In the genomic region with DNA sequence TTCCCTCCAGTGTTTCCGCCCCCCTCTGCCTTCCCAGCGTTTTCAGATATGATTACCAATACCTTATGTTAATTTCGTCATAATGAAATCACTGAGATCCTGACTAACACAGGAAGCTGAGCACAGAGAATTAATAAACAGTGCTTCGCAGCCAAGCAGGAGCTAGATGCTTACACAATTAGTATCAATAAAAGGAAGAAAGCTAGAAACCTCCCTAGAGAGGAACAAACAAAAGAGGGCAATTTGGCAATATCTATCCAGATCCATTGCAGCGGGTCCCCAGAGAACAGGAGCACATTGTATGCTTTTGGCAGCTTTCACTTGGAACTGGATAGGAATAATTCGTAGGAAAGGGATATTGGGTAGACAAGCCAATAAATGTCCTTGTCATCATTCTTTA, we compare ENCODE assay signal across 34 mouse cellular contexts.
DNase-seq lines count a peak whose midpoint lies in the region; ATAC-seq and TF ChIP-seq lines count a peak whose summit lies in the region.
"Had no signal": no experiment of that assay in that cellular context is flagged by ENCODE, and none has a peak within 500 bp of the region (broad histone marks: within the 10 kb centered on the region; RNA-seq: fewer than 3 reads in every experiment).

No protein-coding gene starts in this region.

- H3K4me3 ChIP-seq in hindbrain, embryonic 13.5 days = no peak overlapping the region
- no peak overlapping the region for H3K4me3 ChIP-seq in hindbrain, embryonic 11.5 days (ENCODE audit: low read depth, low read length)
- no peak overlapping the region for H3K4me3 ChIP-seq in neural tube, embryonic 13.5 days
- no peak overlapping the region for H3K4me3 ChIP-seq in hindbrain, postnatal 0 days (ENCODE audit: low read length)
- H3K4me3 ChIP-seq: embryonic facial prominence, embryonic 12.5 days; forebrain, embryonic 10.5 days; kidney, embryonic 15.5 days; layer of hippocampus, adult 2 months; liver, embryonic 12.5 days; megakaryocyte, embryonic 14.5 days had no signal

- H3K4me1 ChIP-seq in hindbrain, embryonic 13.5 days (replicated peaks) = peaks cover 11% of the 10 kb centered on the region
- no peaks in the 10 kb centered on the region for H3K4me1 ChIP-seq in hindbrain, embryonic 11.5 days (replicated peaks; ENCODE audit: control insufficient read depth, insufficient read depth, low read length)
- 0 out of 2 replicates have a peak, but pooled peaks cover 10% of the 10 kb centered on the region for H3K4me1 ChIP-seq in neural tube, embryonic 13.5 days (replicated peaks)
- 0 out of 2 replicates have a peak, but pooled peaks cover 6% of the 10 kb centered on the region for H3K4me1 ChIP-seq in hindbrain, postnatal 0 days (ENCODE audit: insufficient read depth, low read length)
- H3K4me1 ChIP-seq: embryonic facial prominence, embryonic 12.5 days had no signal

- TF ChIP-seq CTCF in brain, embryonic 14.5 days (IDR thresholded peaks at IDR 0.05; ENCODE audit: borderline replicate concordance, extremely low read depth, insufficient read depth, insufficient read length) = no peak
- no peak for TF ChIP-seq CTCF in hindbrain, postnatal 0 days (IDR thresholded peaks at IDR 0.05; ENCODE audit: low read depth)

- no peak overlapping the region for H3K9ac ChIP-seq in hindbrain, embryonic 13.5 days
- H3K9ac ChIP-seq in hindbrain, embryonic 11.5 days (ENCODE audit: low read depth, low read length) = no peak overlapping the region
- H3K9ac ChIP-seq in neural tube, embryonic 13.5 days = no peak overlapping the region
- H3K9ac ChIP-seq in hindbrain, postnatal 0 days (replicated peaks; ENCODE audit: low read length) = no peak overlapping the region
- H3K9ac ChIP-seq: embryonic facial prominence, embryonic 12.5 days; kidney, embryonic 15.5 days; liver, embryonic 12.5 days; liver, postnatal 0 days had no signal

- TF ChIP-seq POLR2A in brain, embryonic 14.5 days (IDR thresholded peaks at IDR 0.05; ENCODE audit: borderline replicate concordance, extremely low read depth, insufficient read depth, insufficient read length, poor library complexity, severe bottlenecking) = no peak

- ATAC-seq in hindbrain, embryonic 13.5 days (ENCODE audit: low FRiP score) = 0 out of 2 replicates have a peak, but pooled peaks have one; percentile 28
- ATAC-seq in hindbrain, embryonic 11.5 days (ENCODE audit: low FRiP score) = no peak
- ATAC-seq in neural tube, embryonic 13.5 days (ENCODE audit: low read depth) = 0 out of 2 replicates have a peak, but pooled peaks have one; percentile 32
- ATAC-seq in hindbrain, postnatal 0 days = no peak
- ATAC-seq: activated CD4-positive, CD25-positive, alpha-beta regulatory T cell, adult 4 months; CD4-positive, CD25-positive, alpha-beta regulatory T cell, adult 4 months; inflammation-experienced regulatory T-cells, adult 6 months; liver, embryonic 12.5 days; liver, postnatal 0 days had no signal

- intact Hi-C loops in gastrocnemius, postnatal 14 days (cut with DNase I; ENCODE audit: low total_unique reads) = no loop called here

- peak overlapping the region; percentile 30; the same call in 1 of the 2 replicates for H3K27ac ChIP-seq in hindbrain, embryonic 13.5 days
- no peak overlapping the region for H3K27ac ChIP-seq in hindbrain, embryonic 11.5 days (ENCODE audit: low read depth, low read length)
- H3K27ac ChIP-seq in neural tube, embryonic 13.5 days (replicated peaks) = peak overlapping the region; percentile 3; the same call in 1 of the 2 replicates
- H3K27ac ChIP-seq in hindbrain, postnatal 0 days = no peak overlapping the region
- H3K27ac ChIP-seq: embryonic facial prominence, embryonic 12.5 days; forebrain, embryonic 10.5 days; kidney, embryonic 15.5 days; layer of hippocampus, adult 2 months; liver, embryonic 12.5 days had no signal

- no peak for DNase-seq in hindbrain, embryonic 11.5 days (ENCODE audit: low spot score)
- no peak for DNase-seq in neural tube, embryonic 10.5 days (ENCODE audit: extremely low spot score, low spot score)
- DNase-seq in brain, embryonic 14.5 days (ENCODE audit: low read depth) = peak; percentile 69
- DNase-seq in hindbrain, postnatal 0 days (ENCODE audit: low spot score) = peak; percentile 39
- DNase-seq in gastrocnemius, postnatal 14 days = no peak
- no peak for DNase-seq in urinary bladder, adult 2 months (ENCODE audit: low spot score)
- DNase-seq: adrenal gland, adult 2 months; adrenal gland, postnatal 36 days; cerebellum, adult 11 months; cerebellum, adult 9-10 months; cerebellum, postnatal 36 days; gastrocnemius, postnatal 10 days; heart, adult 11 months; heart, postnatal 36 days; kidney, adult 18-20 months; kidney, postnatal 36 days; left cerebral cortex, postnatal 4 days; liver, postnatal 0 days; lung, postnatal 36 days; right cerebral cortex, postnatal 4 days; thymus, adult 2 months; thymus, postnatal 36 days had no signal

- WGBS in hindbrain, embryonic 13.5 days = 44% methylated on average over 6 of the region's 6 CpGs
- 76% methylated on average over 6 of the region's 6 CpGs for WGBS in hindbrain, embryonic 11.5 days
- WGBS in neural tube, embryonic 13.5 days = 45% methylated on average over 6 of the region's 6 CpGs
- 46% methylated on average over 6 of the region's 6 CpGs for whole genome bisulfite sequencing in hindbrain, postnatal 0 days

- H3K27me3 ChIP-seq in hindbrain, embryonic 13.5 days = no peaks in the 10 kb centered on the region
- H3K27me3 ChIP-seq in hindbrain, embryonic 11.5 days (ENCODE audit: control insufficient read depth, insufficient read depth, low read length) = no peaks in the 10 kb centered on the region
- H3K27me3 ChIP-seq in neural tube, embryonic 13.5 days = no peaks in the 10 kb centered on the region
- H3K27me3 ChIP-seq in hindbrain, postnatal 0 days (ENCODE audit: insufficient read depth, low read length) = no peaks in the 10 kb centered on the region
- H3K27me3 ChIP-seq: embryonic facial prominence, embryonic 12.5 days; kidney, embryonic 15.5 days; liver, embryonic 12.5 days had no signal

- no peak overlapping the region for H3K4me2 ChIP-seq in hindbrain, embryonic 13.5 days
- no peak overlapping the region for H3K4me2 ChIP-seq in hindbrain, embryonic 11.5 days (replicated peaks; ENCODE audit: low read depth, low read length)
- 0 out of 2 replicates have a peak overlapping the region, but pooled peaks have one; percentile 2 for H3K4me2 ChIP-seq in neural tube, embryonic 13.5 days
- H3K4me2 ChIP-seq in hindbrain, postnatal 0 days (ENCODE audit: low read depth, low read length) = no peak overlapping the region
- H3K4me2 ChIP-seq: embryonic facial prominence, embryonic 12.5 days; heart, embryonic 11.5 days; kidney, embryonic 15.5 days; liver, embryonic 12.5 days had no signal

- H3K36me3 ChIP-seq in hindbrain, embryonic 13.5 days = no peaks in the 10 kb centered on the region
- no peaks in the 10 kb centered on the region for H3K36me3 ChIP-seq in hindbrain, embryonic 11.5 days (ENCODE audit: control insufficient read depth, insufficient read depth, low read length)
- no peaks in the 10 kb centered on the region for H3K36me3 ChIP-seq in neural tube, embryonic 13.5 days
- no peaks in the 10 kb centered on the region for H3K36me3 ChIP-seq in hindbrain, postnatal 0 days (ENCODE audit: insufficient read depth, low read length)
- H3K36me3 ChIP-seq: embryonic facial prominence, embryonic 12.5 days; forebrain, embryonic 10.5 days; kidney, embryonic 15.5 days; liver, embryonic 12.5 days had no signal

- no peaks in the 10 kb centered on the region for H3K9me3 ChIP-seq in hindbrain, embryonic 13.5 days
- no peaks in the 10 kb centered on the region for H3K9me3 ChIP-seq in hindbrain, embryonic 11.5 days (ENCODE audit: control insufficient read depth, low read length)
- H3K9me3 ChIP-seq in neural tube, embryonic 13.5 days = peaks cover 7% of the 10 kb centered on the region
- H3K9me3 ChIP-seq in hindbrain, postnatal 0 days (ENCODE audit: low read length) = 0 out of 2 replicates have a peak, but pooled peaks cover 4% of the 10 kb centered on the region
- H3K9me3 ChIP-seq: embryonic facial prominence, embryonic 12.5 days; kidney, embryonic 15.5 days; liver, embryonic 12.5 days had no signal

Comparison
In these comparisons a context has a peak if more than half of its experiments do, and no peak if none do; other contexts are left out.
1. ATAC-seq: peak in hindbrain, embryonic 13.5 days (single experiment) and neural tube, embryonic 13.5 days (single experiment); none in hindbrain, embryonic 11.5 days (single experiment) and hindbrain, postnatal 0 days (single experiment).
2. H3K27ac ChIP-seq: peak in hindbrain, embryonic 13.5 days (single experiment) and neural tube, embryonic 13.5 days (single experiment); none in hindbrain, embryonic 11.5 days (single experiment) and hindbrain, postnatal 0 days (single experiment).
3. DNase-seq: peak in brain, embryonic 14.5 days (single experiment) and hindbrain, postnatal 0 days (single experiment); none in hindbrain, embryonic 11.5 days (single experiment), neural tube, embryonic 10.5 days (single experiment), gastrocnemius, postnatal 14 days (single experiment) and urinary bladder, adult 2 months (single experiment).